Mouse (Mus musculus) adrenal gland, postnatal 14 days (tissue): ENCODE results near the gene Sctr. TPM values are rescaled to one million over a fixed set of nuclear protein-coding genes. Genes with fewer than 3 reads are reported as not detected.

Experiments used
- DNase-seq: peaks from one replicate; pipeline ENCODE4 v3.0.0; 2021; ENCODE audit warnings: mixed read lengths
- total RNA-seq: library from RNA; stranded (reverse); gene quantifications from 2 replicates; pipeline ENCODE4 v1.2.3, GENCODE M21; 2021

The Sctr gene
- total RNA-seq, 1 experiment from 2014 or later = 11.2 TPM

- DNase-seq = peak; percentile 47
Observed at GRCm38 (mm10) chr1:120027693-120028092, 21.0 kb downstream of the Sctr start.

GRCm38 (mm10) chr1:120030474-120030873 lies 23.8 kb downstream of the Sctr start:
- DNase-seq = no peak

GRCm38 (mm10) chr1:120032804-120033468 lies 26.2 kb downstream of the Sctr start:
- DNase-seq = peak; percentile 93

GRCm38 (mm10) chr1:120033469-120033854 lies 26.8 kb downstream of the Sctr start:
- DNase-seq = no peak

- DNase-seq = no peak
Observed at GRCm38 (mm10) chr1:120034793-120035192, 28.1 kb downstream of the Sctr start.

- no peak for DNase-seq
Observed at GRCm38 (mm10) chr1:120035456-120036034, 28.9 kb downstream of the Sctr start.

- peak; percentile 69 for DNase-seq
Observed at GRCm38 (mm10) chr1:120037021-120037683, 30.5 kb downstream of the Sctr start.

- no peak for DNase-seq
Observed at GRCm38 (mm10) chr1:120038594-120038993, 31.9 kb downstream of the Sctr start.

GRCm38 (mm10) chr1:120042421-120042820 lies 35.7 kb downstream of the Sctr start:
- DNase-seq = no peak

- peak; percentile 25 for DNase-seq
Observed at GRCm38 (mm10) chr1:120044584-120044983, 37.9 kb downstream of the Sctr start.

- DNase-seq = no peak
Observed at GRCm38 (mm10) chr1:120047325-120047724, 40.6 kb downstream of the Sctr start.

- no peak for DNase-seq
Observed at GRCm38 (mm10) chr1:120051070-120051469, 44.4 kb downstream of the Sctr start.

GRCm38 (mm10) chr1:120054997-120055396 lies 48.3 kb downstream of the Sctr start:
- peak; percentile 79 for DNase-seq

GRCm38 (mm10) chr1:120055475-120055874 lies 48.8 kb downstream of the Sctr start:
- peak; percentile 15 for DNase-seq

- DNase-seq = no peak
Observed at GRCm38 (mm10) chr1:120056236-120056635, 49.5 kb downstream of the Sctr start.

- DNase-seq = no peak
Observed at GRCm38 (mm10) chr1:120057044-120057443, 50.4 kb downstream of the Sctr start.

- no peak for DNase-seq
Observed at GRCm38 (mm10) chr1:120057674-120058430, 51.2 kb downstream of the Sctr start.

GRCm38 (mm10) chr1:120060687-120061086 lies 54.0 kb downstream of the Sctr start:
- DNase-seq = no peak

GRCm38 (mm10) chr1:120062231-120062630 lies 55.5 kb downstream of the Sctr start:
- DNase-seq = no peak

- no peak for DNase-seq
Observed at GRCm38 (mm10) chr1:120064036-120064682, 57.5 kb downstream of the Sctr start.

GRCm38 (mm10) chr1:120066159-120066558 lies 59.5 kb downstream of the Sctr start:
- DNase-seq = no peak

- no peak for DNase-seq
Observed at GRCm38 (mm10) chr1:120066625-120067024, 59.9 kb downstream of the Sctr start.
